Mouse (Mus musculus) ovary, adult 18-20 months (tissue): Measurements from ENCODE around the gene Cdc37l1.
A peak's percentile ranks its signal among the peaks of the same experiment; 100 is the strongest.
"Not testable (repeated sequence)": the region's sequence is repeated elsewhere in the genome, so short reads cannot be mapped to it uniquely, and the experiment has no call there.

Experiments used
- DNase-seq: peaks from one replicate; pipeline ENCODE4 v3.0.0; 2022; ENCODE audit warnings: low spot score, mixed read lengths

Cdc37l1 gene

GRCm38 (mm10) chr19:28990194-28990589 lies at the start of gene Cdc37l1:
TSS of gene Cdc37l1 (plus strand) at chr19:28990352.
- DNase-seq: peak; percentile 95

DNA sequence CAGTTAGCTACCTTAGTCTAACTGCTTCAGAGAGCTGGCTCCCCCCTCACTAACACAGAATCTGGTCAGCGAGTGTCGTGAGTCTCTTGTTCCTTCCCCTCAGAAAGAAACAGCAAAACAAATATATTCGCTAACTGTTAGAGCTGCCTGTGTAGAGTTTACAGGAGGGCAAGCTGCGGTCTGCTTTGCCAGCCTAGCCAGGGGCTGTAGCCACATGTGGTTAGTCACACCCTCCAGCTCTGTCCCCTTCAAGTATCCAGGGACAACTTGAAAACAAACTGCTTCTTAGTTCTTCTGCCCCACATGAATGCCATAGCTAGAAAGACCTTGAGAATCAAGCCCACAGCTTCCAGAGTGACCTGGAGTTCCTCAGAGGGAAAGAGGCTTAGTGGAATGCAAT lies 48.9 kb upstream of the Cdc37l1 start:
- DNase-seq: no peak

- no peak for DNase-seq
Measured at GRCm38 (mm10) chr19:28946782-28947181, 43.4 kb upstream of the Cdc37l1 start.

GRCm38 (mm10) chr19:28947311-28947710 lies 42.8 kb upstream of the Cdc37l1 start:
- DNase-seq: no peak

GRCm38 (mm10) chr19:28951251-28951650 lies 38.9 kb upstream of the Cdc37l1 start:
- no peak for DNase-seq

GRCm38 (mm10) chr19:28963113-28963512 lies 27.0 kb upstream of the Cdc37l1 start:
- no peak for DNase-seq

DNA sequence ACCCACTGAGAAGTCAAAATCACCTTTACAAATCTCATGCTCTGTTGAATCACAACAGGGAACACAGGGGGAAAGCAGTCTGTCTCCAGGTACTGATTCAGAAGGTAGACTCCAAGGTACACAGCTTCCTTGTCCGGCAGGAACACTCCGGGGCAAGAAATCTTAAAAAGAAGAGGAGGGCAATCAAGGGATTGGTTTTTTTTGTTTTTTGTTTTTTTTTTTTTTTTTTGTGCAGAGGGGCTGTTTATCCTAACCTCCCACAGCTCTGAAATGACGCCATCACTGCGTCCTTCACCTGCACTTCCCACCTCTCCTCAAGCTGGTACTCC lies 26.7 kb upstream of the Cdc37l1 start:
- no peak for DNase-seq

GRCm38 (mm10) chr19:28963842-28964551 lies 26.2 kb upstream of the Cdc37l1 start, which contains the start of gene Plpp6:
TSS of gene Plpp6 (plus strand) at chr19:28963953.
- DNase-seq: peak; percentile 72

GRCm38 (mm10) chr19:28964552-28964903 lies 25.6 kb upstream of the Cdc37l1 start:
- no peak for DNase-seq

GRCm38 (mm10) chr19:28967652-28968051 lies 22.5 kb upstream of the Cdc37l1 start, which contains the start of gene 4430402I18Rik:
TSS of gene 4430402I18Rik (minus strand) at chr19:28967800.
- no peak for DNase-seq

GRCm38 (mm10) chr19:28968178-28968577 lies 22.0 kb upstream of the Cdc37l1 start:
- no peak for DNase-seq

DNA sequence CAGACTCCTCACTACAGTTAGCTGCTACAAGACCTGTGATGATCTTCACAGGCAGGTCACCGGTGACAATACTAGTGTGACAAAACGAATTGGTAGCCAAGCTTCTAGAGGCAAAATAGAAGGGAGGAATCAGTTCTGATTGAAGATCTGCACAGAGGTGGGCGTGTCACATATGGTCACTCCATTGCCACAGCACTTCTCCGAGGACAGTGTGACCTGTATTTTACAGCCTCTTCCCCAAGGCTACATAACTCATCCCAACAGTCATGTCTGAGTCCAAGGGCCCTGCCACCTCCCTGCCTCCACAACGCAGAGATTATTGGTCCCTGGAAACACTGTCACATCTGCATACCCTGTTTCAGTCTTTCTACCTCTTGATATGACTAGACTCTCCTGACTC lies 20.9 kb upstream of the Cdc37l1 start:
- no peak for DNase-seq

DNA sequence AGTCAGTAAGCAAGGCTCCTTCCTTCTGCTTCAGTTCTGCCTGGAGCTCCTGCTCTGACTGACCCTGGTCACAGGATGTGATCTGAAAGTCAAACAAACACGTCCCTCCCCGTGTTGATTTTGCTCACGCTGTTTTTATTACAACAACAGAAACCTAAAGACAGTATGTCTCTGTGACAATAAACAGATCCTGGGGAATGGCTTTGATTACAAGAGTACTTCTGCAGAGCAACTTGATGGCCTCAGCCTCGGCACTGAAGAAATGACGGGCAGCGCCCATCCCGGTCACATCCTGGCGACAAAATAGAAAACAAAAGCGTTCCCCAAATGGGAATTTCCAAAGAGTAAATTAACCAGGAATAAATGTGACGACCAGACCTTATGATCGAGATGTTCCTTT lies 19.9 kb upstream of the Cdc37l1 start:
- DNase-seq: no peak

GRCm38 (mm10) chr19:28974862-28975611 lies 15.1 kb upstream of the Cdc37l1 start:
- DNase-seq: peak; percentile 44

DNA sequence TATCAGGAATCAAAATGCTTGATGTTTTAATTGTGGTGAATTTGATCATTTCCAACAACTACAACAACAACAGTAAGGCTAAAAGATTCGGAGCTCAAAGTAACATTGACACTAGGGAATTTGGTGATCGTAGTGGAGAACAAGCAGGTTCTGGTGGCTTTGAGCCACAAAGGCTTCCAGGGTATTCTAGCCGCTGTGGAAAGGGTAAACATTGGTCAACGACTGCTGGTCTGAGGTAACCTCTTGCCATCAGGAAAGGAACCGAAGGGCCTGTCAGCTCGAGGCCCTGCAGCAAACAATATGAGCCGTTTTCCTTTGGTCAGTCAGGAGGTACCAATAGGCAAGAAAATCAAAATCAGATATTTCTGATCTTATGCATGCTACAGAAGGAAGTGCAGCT lies 7.5 kb upstream of the Cdc37l1 start:
- no peak for DNase-seq

GRCm38 (mm10) chr19:28989515-28989914 lies 637 bp upstream of the Cdc37l1 start:
- no peak for DNase-seq

- no peak for DNase-seq
Measured at GRCm38 (mm10) chr19:28990590-28991221, 554 bp downstream of the Cdc37l1 start.

- no peak for DNase-seq
Measured at GRCm38 (mm10) chr19:28991391-28991790, 1.2 kb downstream of the Cdc37l1 start.

- DNase-seq: no peak
Measured at GRCm38 (mm10) chr19:28994870-28995269, 4.7 kb downstream of the Cdc37l1 start.

GRCm38 (mm10) chr19:28995366-28995765 lies 5.2 kb downstream of the Cdc37l1 start:
- DNase-seq: no peak

- no peak for DNase-seq
Measured at GRCm38 (mm10) chr19:28997976-28998630, 8.0 kb downstream of the Cdc37l1 start.

- DNase-seq: not testable (repeated sequence)
Measured at GRCm38 (mm10) chr19:29000321-29000720, 10.2 kb downstream of the Cdc37l1 start.
